Mouse (Mus musculus): ENCODE data around the gene Cfb. TPM values are rescaled to one million over a fixed set of nuclear protein-coding genes. Genes with fewer than 3 reads are reported as not detected.
"Not testable (repeated sequence)": the region's sequence is repeated elsewhere in the genome, so short reads cannot be mapped to it uniquely, and the experiment has no call there.

The Cfb gene
- polyA plus RNA-seq (2016; fragmentation: Nextera tagmentation; extraction: Ambion mirVana), result 1.8 and 2.7 TPM in 2 replicates

DNA sequence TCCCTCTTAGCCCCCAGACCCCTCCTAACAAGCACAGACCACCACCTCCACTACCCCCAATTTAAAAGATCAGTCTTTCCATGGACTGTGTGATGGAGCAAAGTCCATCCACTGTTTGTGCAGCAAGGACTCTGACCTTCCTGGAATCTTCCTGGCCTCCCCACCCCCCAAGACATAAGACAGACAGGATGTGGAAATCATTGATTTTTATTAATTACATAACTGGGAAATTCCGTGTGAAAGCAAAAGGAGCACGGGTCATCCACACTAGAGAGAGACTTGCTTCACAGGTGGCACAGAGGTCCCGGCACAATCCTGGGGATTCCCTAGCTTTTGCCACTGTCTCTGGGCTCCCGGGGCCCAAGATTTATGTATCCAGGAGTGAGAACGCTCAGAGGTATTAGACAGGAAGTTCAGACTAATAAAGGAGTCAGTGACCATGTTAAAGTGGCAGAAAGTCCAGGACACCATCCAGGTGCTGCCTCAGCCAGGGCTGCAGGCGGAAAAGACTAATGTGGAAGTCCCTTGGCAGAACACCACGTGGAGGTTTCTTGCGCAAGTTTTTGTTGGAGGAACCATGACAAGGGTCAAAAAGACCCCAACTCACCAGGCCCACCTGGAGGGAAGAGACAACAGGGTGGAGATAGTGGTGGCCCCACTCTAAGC lies at the start of gene Cfb:
TSS of gene Cfb (minus strand) at position 103 of the 666 bp plus-strand sequence.
- H3K27ac ChIP-seq, result no peak within 1 kb of the TSS
- peaks cover 3% of the 10 kb centered on the region; the same call in 1 of the 2 replicates for H3K4me1 ChIP-seq
- H3K4me3 ChIP-seq, result no peak within 1 kb of the TSS
- no peak for DNase-seq (ENCODE audit: extremely low spot score, low spot score)
- H3K36me3 ChIP-seq (replicated peaks), result peaks cover 6% of the 10 kb centered on the region
- WGBS, result 74% methylated on average over 8 of the region's 8 CpGs
- no peaks in the 10 kb centered on the region for H3K27me3 ChIP-seq (ENCODE audit: poor library complexity, severe bottlenecking)
- no peaks in the 10 kb centered on the region for H3K9me3 ChIP-seq

DNA sequence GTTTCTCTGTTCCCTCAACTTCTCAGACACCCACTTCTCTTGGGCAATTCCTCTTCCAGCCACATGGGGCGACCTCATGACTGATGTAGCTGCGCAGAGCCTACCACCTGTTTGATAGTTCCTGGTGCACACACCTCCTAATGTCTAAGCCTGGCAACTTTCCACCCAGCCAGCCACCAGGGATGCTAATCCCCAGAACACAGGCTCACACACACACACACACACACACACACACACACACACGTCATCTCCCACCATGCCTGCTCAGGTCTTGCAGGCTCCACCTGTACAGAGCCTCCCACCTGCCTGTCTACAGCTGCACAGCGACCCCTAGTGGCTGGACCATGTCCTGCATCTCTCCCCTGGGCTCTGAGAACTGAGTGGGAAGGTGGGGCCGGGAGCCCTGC lies 49.6 kb upstream of the Cfb start:
- WGBS, result 50% methylated on average over 5 of the region's 5 CpGs
- DNase-seq (ENCODE audit: extremely low spot score, low spot score), result peak; percentile 70
- Histone ChIP-seq H3K36me3 (replicated peaks) (peaks cover 73% of the 10 kb centered on the region), H3K27ac (no peak overlapping the region), H3K4me3 (peak overlapping the region; percentile 8; the same call in 1 of the 2 replicates), H3K4me1 (peaks cover 16% of the 10 kb centered on the region), H3K9me3 (no peaks in the 10 kb centered on the region), H3K27me3 (ENCODE audit: poor library complexity, severe bottlenecking) (no peaks in the 10 kb centered on the region)

DNA sequence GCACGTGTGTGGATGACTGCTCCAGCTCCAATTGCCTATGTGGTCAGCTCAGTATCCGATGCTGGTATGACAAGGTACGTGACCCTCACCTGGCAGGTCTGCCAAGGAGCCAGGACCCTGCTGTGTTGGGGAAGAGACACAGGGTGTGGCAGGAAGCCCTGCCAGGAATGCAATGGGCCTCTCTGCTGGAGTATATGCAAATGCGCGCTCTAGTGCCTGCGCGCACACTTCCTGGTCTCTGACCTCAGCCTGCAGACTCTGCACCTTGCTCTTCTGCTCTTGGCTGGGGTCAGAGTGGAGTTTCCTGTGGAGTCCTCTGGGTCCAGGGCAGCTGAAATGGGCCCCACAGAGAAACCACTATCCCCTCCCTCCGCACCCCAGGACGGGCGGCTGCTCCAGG lies 48.7 kb upstream of the Cfb start:
- Histone ChIP-seq H3K4me1 (peaks cover 16% of the 10 kb centered on the region), H3K36me3 (replicated peaks) (peaks cover 83% of the 10 kb centered on the region), H3K27ac (no peak overlapping the region), H3K4me3 (peak overlapping the region; percentile 9; the same call in 1 of the 2 replicates), H3K27me3 (ENCODE audit: poor library complexity, severe bottlenecking) (no peaks in the 10 kb centered on the region), H3K9me3 (no peaks in the 10 kb centered on the region)
- WGBS, result 92% methylated on average over 10 of the region's 10 CpGs
- DNase-seq (ENCODE audit: extremely low spot score, low spot score), result no peak

GRCm38 (mm10) chr17:34902895-34903294 lies 40.6 kb upstream of the Cfb start:
- 90% methylated on average over 9 of the region's 9 CpGs for WGBS
- DNase-seq (ENCODE audit: extremely low spot score, low spot score), result no peak
- Histone ChIP-seq H3K9me3 (no peaks in the 10 kb centered on the region), H3K27me3 (ENCODE audit: poor library complexity, severe bottlenecking) (no peaks in the 10 kb centered on the region), H3K36me3 (replicated peaks) (peaks cover 75% of the 10 kb centered on the region), H3K4me1 (peaks cover 23% of the 10 kb centered on the region), H3K4me3 (no peak overlapping the region), H3K27ac (no peak overlapping the region)

DNA sequence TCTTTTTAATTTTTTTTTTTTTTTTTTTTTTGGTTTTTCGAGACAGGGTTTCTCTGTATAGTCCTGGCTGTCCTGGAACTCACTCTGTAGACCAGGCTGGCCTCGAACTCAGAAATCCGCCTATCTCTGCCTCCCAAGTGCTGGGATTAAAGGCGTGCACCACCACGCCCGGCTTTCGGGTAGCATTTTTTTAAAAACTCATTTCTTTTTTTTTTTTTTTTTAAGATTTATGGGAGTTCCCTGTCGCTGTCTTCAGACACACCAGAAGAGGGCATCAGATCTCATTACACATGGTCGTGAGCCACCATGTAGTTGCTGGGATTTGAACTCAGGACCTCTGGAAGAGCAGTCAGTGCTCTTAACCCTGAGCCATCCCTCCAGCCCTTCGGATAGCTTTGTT lies 39.6 kb upstream of the Cfb start:
- H3K9me3 ChIP-seq; DNase-seq (ENCODE audit: extremely low spot score, low spot score); H3K27me3 ChIP-seq (ENCODE audit: poor library complexity, severe bottlenecking); H3K4me3 ChIP-seq; H3K27ac ChIP-seq: not testable (repeated sequence)
- Histone ChIP-seq H3K4me1 (peaks cover 32% of the 10 kb centered on the region), H3K36me3 (replicated peaks) (peaks cover 66% of the 10 kb centered on the region)
- 83% methylated on average over 10 of the region's 10 CpGs for whole genome bisulfite sequencing

- H3K4me1 ChIP-seq, result peaks cover 43% of the 10 kb centered on the region
- H3K36me3 ChIP-seq (replicated peaks), result peaks cover 66% of the 10 kb centered on the region
- H3K9me3 ChIP-seq; H3K27ac ChIP-seq; H3K27me3 ChIP-seq (ENCODE audit: poor library complexity, severe bottlenecking); DNase-seq (ENCODE audit: extremely low spot score, low spot score): not testable (repeated sequence)
- H3K4me3 ChIP-seq, result peak overlapping the region; percentile 98; the same call in 1 of the 2 replicates
Observed at GRCm38 (mm10) chr17:34900826-34901225, 38.5 kb upstream of the Cfb start.

GRCm38 (mm10) chr17:34899890-34900243 lies 37.5 kb upstream of the Cfb start:
- Histone ChIP-seq H3K27me3 (ENCODE audit: poor library complexity, severe bottlenecking) (no peaks in the 10 kb centered on the region), H3K4me3 (peak overlapping the region; percentile 98), H3K4me1 (peaks cover 53% of the 10 kb centered on the region), H3K36me3 (replicated peaks) (peaks cover 62% of the 10 kb centered on the region), H3K9me3 (peaks cover 8% of the 10 kb centered on the region; the same call in 1 of the 2 replicates), H3K27ac (peak overlapping the region; percentile 100)
- no peak for DNase-seq (ENCODE audit: extremely low spot score, low spot score)
- 5% methylated on average over 5 of the region's 5 CpGs for WGBS

- Histone ChIP-seq H3K36me3 (replicated peaks) (peaks cover 56% of the 10 kb centered on the region), H3K27me3 (ENCODE audit: poor library complexity, severe bottlenecking) (no peaks in the 10 kb centered on the region), H3K4me3 (peak overlapping the region; percentile 98), H3K9me3 (peaks cover 8% of the 10 kb centered on the region; the same call in 1 of the 2 replicates), H3K27ac (peak overlapping the region; percentile 100), H3K4me1 (peaks cover 56% of the 10 kb centered on the region)
- WGBS, result 1% methylated on average over 45 of the region's 45 CpGs
- DNase-seq (ENCODE audit: extremely low spot score, low spot score), result peak; percentile 57
Observed at GRCm38 (mm10) chr17:34899053-34899889, 37.0 kb upstream of the Cfb start.

GRCm38 (mm10) chr17:34898706-34899052 lies 36.4 kb upstream of the Cfb start:
- peaks cover 51% of the 10 kb centered on the region for H3K36me3 ChIP-seq (replicated peaks)
- peak overlapping the region; percentile 98 for H3K4me3 ChIP-seq
- H3K27ac ChIP-seq, result peak overlapping the region; percentile 100
- H3K4me1 ChIP-seq, result peaks cover 62% of the 10 kb centered on the region
- peaks cover 8% of the 10 kb centered on the region; the same call in 1 of the 2 replicates for H3K9me3 ChIP-seq
- WGBS, result under 1% methylated on average over 35 of the region's 47 CpGs
- no peaks in the 10 kb centered on the region for H3K27me3 ChIP-seq (ENCODE audit: poor library complexity, severe bottlenecking)
- peak; percentile 56 for DNase-seq (ENCODE audit: extremely low spot score, low spot score)

DNA sequence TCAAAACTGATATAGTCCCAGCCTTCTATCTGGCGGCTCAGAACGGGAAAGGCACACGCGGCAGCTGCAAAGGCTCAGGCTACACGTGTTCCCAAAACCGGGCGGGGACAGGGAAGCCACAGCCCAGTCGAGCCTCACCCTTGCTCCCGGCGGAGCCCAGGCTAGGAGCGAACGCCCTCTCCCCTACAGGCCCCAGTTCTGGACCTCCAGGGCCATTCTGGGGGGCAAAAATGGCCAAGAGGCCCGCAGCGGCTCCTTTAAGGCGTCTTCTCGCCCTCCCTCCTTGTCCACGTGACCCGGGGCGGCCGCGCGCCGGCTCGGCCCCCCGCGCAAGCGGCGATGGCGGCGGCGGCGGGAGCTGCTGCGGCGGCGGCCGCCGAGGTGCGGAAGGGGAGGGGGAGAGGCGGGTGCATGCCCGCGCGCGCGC lies 35.9 kb upstream of the Cfb start, which contains the start of the genes C2 and Ehmt2:
TSS of gene C2 (minus strand) at position 106 of the 427 bp plus-strand sequence.
TSS of gene Ehmt2 (plus strand) at position 310 of the 427 bp plus-strand sequence.
- no peaks in the 10 kb centered on the region for H3K27me3 ChIP-seq (ENCODE audit: poor library complexity, severe bottlenecking)
- under 1% methylated on average over 38 of the region's 44 CpGs for WGBS

GRCm38 (mm10) chr17:34897373-34898159 lies 35.2 kb upstream of the Cfb start:
- DNase-seq (ENCODE audit: extremely low spot score, low spot score), result no peak
- Histone ChIP-seq H3K4me3 (peak overlapping the region; percentile 98), H3K36me3 (replicated peaks) (peaks cover 39% of the 10 kb centered on the region), H3K9me3 (peaks cover 8% of the 10 kb centered on the region; the same call in 1 of the 2 replicates), H3K27ac (peak overlapping the region; percentile 100), H3K4me1 (peaks cover 70% of the 10 kb centered on the region), H3K27me3 (ENCODE audit: poor library complexity, severe bottlenecking) (no peaks in the 10 kb centered on the region)
- 23% methylated on average over 10 of the region's 10 CpGs for WGBS

More for the DNA sequence above, 35.9 kb upstream of the Cfb start, which contains the start of the genes C2 and Ehmt2:
- Histone ChIP-seq H3K27ac (peak within 1 kb of the TSS; percentile 100), H3K4me3 (peak within 1 kb of the TSS; percentile 98), H3K4me1 (peaks cover 67% of the 10 kb centered on the region), H3K9me3 (peaks cover 8% of the 10 kb centered on the region; the same call in 1 of the 2 replicates), H3K36me3 (replicated peaks) (peaks cover 45% of the 10 kb centered on the region)
- peak; percentile 82 for DNase-seq (ENCODE audit: extremely low spot score, low spot score)

GRCm38 (mm10) chr17:34896366-34896765 lies 34.0 kb upstream of the Cfb start:
- Histone ChIP-seq H3K4me3 (peak overlapping the region; percentile 98), H3K4me1 (peaks cover 70% of the 10 kb centered on the region), H3K36me3 (replicated peaks) (peaks cover 30% of the 10 kb centered on the region), H3K27ac (peak overlapping the region; percentile 99), H3K27me3 (ENCODE audit: poor library complexity, severe bottlenecking) (no peaks in the 10 kb centered on the region), H3K9me3 (peaks cover 8% of the 10 kb centered on the region; the same call in 1 of the 2 replicates)
- no peak for DNase-seq (ENCODE audit: extremely low spot score, low spot score)
- WGBS, result 88% methylated on average over 17 of the region's 17 CpGs
